Comparison of ENCODE assay signal across 8 mouse cellular contexts in the genomic region with DNA sequence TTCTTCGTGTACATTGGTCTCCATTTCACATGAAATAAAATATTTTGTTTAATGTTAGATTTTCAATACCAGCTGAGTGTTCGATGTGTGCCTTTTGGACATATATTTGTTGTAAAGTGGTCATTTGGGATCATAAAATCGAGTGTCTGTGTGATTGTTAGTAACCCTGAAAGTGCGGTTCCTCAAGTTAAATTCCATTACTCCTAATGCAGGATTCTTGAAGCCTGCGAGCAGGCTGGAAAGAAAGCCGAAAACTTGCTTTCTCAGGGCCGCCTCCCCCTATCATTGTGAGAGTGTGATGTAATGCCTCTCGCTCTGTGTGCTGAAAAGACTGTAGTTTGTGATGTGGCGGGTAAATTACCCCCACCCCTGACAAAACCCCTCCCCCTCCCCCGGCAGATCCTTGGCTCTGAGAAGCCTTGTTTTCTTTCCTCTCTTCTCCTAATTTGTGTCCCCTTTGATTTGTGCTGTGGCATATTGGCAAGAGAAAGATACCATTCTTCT.
DNase-seq lines count a peak whose midpoint lies in the region; ATAC-seq and TF ChIP-seq lines count a peak whose summit lies in the region.

No protein-coding gene starts in this region.

- WGBS in forebrain, embryonic 16.5 days = under 1% methylated on average over 10 of the region's 10 CpGs
- under 1% methylated on average over 10 of the region's 10 CpGs for WGBS in intestine, embryonic 14.5 days
- WGBS in liver, adult 2 months = under 1% methylated on average over 10 of the region's 10 CpGs

- peak overlapping the region; percentile 82 for H3K27ac ChIP-seq in forebrain, embryonic 16.5 days (ENCODE audit: low read length)
- H3K27ac ChIP-seq in intestine, embryonic 14.5 days (ENCODE audit: low read depth) = peak overlapping the region; percentile 91
- no peak overlapping the region for H3K27ac ChIP-seq in liver, adult 2 months (replicated peaks; ENCODE audit: insufficient read depth, low read depth, low read length)

- no peaks in the 10 kb centered on the region for H3K27me3 ChIP-seq in forebrain, embryonic 16.5 days (replicated peaks; ENCODE audit: control insufficient read depth, insufficient read depth, low read length)
- no peaks in the 10 kb centered on the region for H3K27me3 ChIP-seq in intestine, embryonic 14.5 days (replicated peaks; ENCODE audit: control insufficient read depth, insufficient read depth, low read length)
- H3K27me3 ChIP-seq in liver, adult 2 months (ENCODE audit: control insufficient read depth, insufficient read depth, low read length) = no peaks in the 10 kb centered on the region

- H3K4me3 ChIP-seq in forebrain, embryonic 16.5 days (replicated peaks; ENCODE audit: low read length) = peak overlapping the region; percentile 49
- H3K4me3 ChIP-seq in intestine, embryonic 14.5 days (ENCODE audit: low read depth, low read length) = peak overlapping the region; percentile 88
- peak overlapping the region; percentile 63; the same call in 1 of the 2 replicates for H3K4me3 ChIP-seq in liver, adult 2 months (ENCODE audit: insufficient read depth, low read depth, low read length)

- H3K4me2 ChIP-seq in forebrain, embryonic 16.5 days (ENCODE audit: low read length) = peak overlapping the region; percentile 55
- peak overlapping the region; percentile 74 for H3K4me2 ChIP-seq in intestine, embryonic 14.5 days (ENCODE audit: low read length)

- peaks cover 32% of the 10 kb centered on the region for H3K4me1 ChIP-seq in forebrain, embryonic 16.5 days (replicated peaks; ENCODE audit: control insufficient read depth, insufficient read depth, low read length)
- peaks cover 32% of the 10 kb centered on the region for H3K4me1 ChIP-seq in intestine, embryonic 14.5 days (replicated peaks; ENCODE audit: control insufficient read depth, insufficient read depth, low read length)
- peaks cover 7% of the 10 kb centered on the region; the same call in 1 of the 2 replicates for H3K4me1 ChIP-seq in liver, adult 2 months (ENCODE audit: control insufficient read depth, insufficient read depth, low read length)

- H3K9me3 ChIP-seq in forebrain, embryonic 16.5 days (ENCODE audit: control insufficient read depth, low read length) = no peaks in the 10 kb centered on the region
- no peaks in the 10 kb centered on the region for H3K9me3 ChIP-seq in intestine, embryonic 14.5 days (ENCODE audit: control insufficient read depth, low read length)

- TF ChIP-seq CTCF in liver, adult 2 months (IDR thresholded peaks at IDR 0.05; ENCODE audit: low read depth, low read length) = no peak

- H3K9ac ChIP-seq in forebrain, embryonic 16.5 days (replicated peaks; ENCODE audit: low read depth, low read length) = peak overlapping the region; percentile 58
- H3K9ac ChIP-seq in intestine, embryonic 14.5 days (ENCODE audit: low read length) = peak overlapping the region; percentile 94
- H3K9ac ChIP-seq in liver, adult 2 months (ENCODE audit: low read depth, low read length) = peak overlapping the region; percentile 41; the same call in 1 of the 2 replicates

- peaks cover 15% of the 10 kb centered on the region; the same call in 1 of the 2 replicates for H3K79me2 ChIP-seq in liver, adult 2 months (ENCODE audit: control insufficient read depth, insufficient read depth, low read length)

- peak; percentile 59 for ATAC-seq in forebrain, embryonic 16.5 days
- no peak for ATAC-seq in intestine, embryonic 14.5 days (replicated peaks; ENCODE audit: low FRiP score, low TSS enrichment, low read depth)

- peak; percentile 23 to 47 for DNase-seq in left cerebral cortex, adult 18-20 months (ENCODE audit: low spot score in 2 of 2)
- no peak for DNase-seq in left cerebral cortex, adult 11 months (ENCODE audit: low spot score)
- peak; percentile 38 for DNase-seq in cerebellum, adult 11-12 months
- DNase-seq in intestine, embryonic 14.5 days (ENCODE audit: low spot score) = peak; percentile 72
- peak; percentile 26 for DNase-seq in liver, adult 2 months (ENCODE audit: extremely low read depth, low read depth, low spot score)
- peak; percentile 41 to 49 for DNase-seq in natural killer cell, adult 2 months (ENCODE audit: low spot score in 2 of 2)
- peak; percentile 60 for DNase-seq in thymus, postnatal 25 days

- TF ChIP-seq POLR2A in liver, adult 2 months (IDR thresholded peaks at IDR 0.05; ENCODE audit: extremely low read depth, insufficient read depth, low read length) = no peak

- H3K36me3 ChIP-seq in forebrain, embryonic 16.5 days (ENCODE audit: control insufficient read depth, insufficient read depth) = no peaks in the 10 kb centered on the region
- H3K36me3 ChIP-seq in intestine, embryonic 14.5 days (ENCODE audit: control insufficient read depth, insufficient read depth, low read length) = no peaks in the 10 kb centered on the region
- H3K36me3 ChIP-seq in liver, adult 2 months (ENCODE audit: control insufficient read depth, insufficient read depth, low read length) = no peaks in the 10 kb centered on the region

Comparison
In these comparisons a context has a peak if more than half of its experiments do, and no peak if none do; other contexts are left out.
1. H3K9ac ChIP-seq: peak in every context shown above with its lines; median percentile 94 in intestine, embryonic 14.5 days; 58 in forebrain, embryonic 16.5 days; 41 in liver, adult 2 months.